Mouse (Mus musculus) large intestine, adult 2 months (tissue): ENCODE results near the gene Slc25a19. TPM values are rescaled to one million over a fixed set of nuclear protein-coding genes. Genes with fewer than 3 reads are reported as not detected.

Source experiments
- DNase-seq: peaks from one replicate; pipeline ENCODE4 v3.0.0-alpha.2; 2012; ENCODE audit warnings: low read depth, low spot score
- WGBS: fragments of 180-500 bp; shearing (Covaris S2); methylation state at CpG from one replicate; pipeline ENCODE4 v1.1.7; 2018; 5-methylcytosine and 5-hydroxymethylcytosine counted together
- polyA plus RNA-seq: library from polyadenylated mRNA; depleted of rRNA; stranded (reverse); fragments of >200 nt; gene quantifications from 2 replicates; pipeline ENCODE4 v1.2.3, GENCODE M21; 2012

The Slc25a19 gene
- polyA plus RNA-seq, 1 experiment, result 30.4 TPM

DNA sequence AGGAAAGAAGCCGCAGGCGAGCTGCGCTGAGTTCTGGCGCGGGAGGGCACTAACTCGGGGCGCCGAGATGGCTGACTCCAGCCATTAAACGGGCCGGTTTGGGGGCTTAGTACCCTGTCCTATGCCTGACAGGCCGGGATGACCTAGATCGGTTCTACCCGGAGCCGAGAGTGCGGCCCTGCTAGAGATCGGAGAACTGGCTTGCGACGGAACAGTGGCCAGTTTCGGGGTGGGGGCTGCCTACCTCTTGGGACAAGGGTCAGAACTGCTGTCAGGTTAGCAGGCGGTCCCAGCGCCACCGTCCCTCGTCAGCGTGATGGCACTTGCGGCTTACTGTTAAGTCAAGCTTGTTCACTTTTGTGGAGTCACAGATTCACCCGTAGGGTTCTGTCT, 23.8 kb downstream of the Slc25a19 start:
- under 1% methylated on average over 26 of the region's 26 CpGs for WGBS
- no peak for DNase-seq

DNA sequence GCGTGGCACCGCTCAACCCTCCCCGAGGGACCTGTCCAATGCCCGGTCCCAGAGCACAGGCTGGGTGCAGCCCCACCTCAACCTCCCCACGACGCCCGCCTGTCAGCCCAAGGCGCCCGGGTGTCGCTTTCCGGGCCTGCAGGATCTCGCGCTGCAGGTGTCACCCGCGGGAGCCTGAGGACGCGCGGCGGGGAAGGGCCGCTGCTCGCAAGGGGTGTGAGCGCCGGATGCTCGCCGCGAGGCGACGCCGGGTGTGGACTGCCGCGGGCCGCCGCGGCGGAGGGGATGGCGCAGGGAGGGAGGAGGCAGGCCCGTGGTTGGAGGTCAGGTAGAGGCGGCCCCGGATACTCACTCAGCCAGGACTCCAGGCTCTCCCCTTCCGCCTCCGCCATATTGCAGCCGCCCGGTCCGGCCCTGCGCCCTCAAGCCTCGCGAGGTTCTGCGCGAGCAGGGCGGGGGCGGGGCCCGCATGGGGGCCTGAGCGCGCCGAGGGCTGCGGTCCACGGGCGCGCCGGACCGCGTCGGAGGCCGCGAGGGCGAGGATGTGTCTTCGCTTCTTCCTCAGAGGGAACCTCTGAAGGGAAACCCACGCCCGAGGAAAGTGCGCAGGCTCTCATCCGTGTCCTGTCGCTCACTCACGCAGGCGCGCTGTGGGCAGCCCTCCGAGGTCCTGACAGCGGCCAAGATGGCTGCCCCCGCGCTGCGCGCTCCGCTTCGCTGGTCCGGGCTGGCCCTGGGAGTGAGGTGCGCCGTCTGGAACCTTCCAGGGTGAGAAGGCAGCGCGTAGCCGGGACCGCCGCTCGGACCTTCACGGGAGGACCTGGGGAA, 24.4 kb downstream of the Slc25a19 start, which contains the start of the genes Mrps7 and Gga3:
Gene Mrps7 (plus strand): TSS at position 450 of the 828 bp plus-strand sequence.
Gene Gga3 (minus strand): TSS at position 576 of the 828 bp plus-strand sequence.
- WGBS, result under 1% methylated on average over 93 of the region's 93 CpGs

GRCm38 (mm10) chr11:115603128-115603475, 25.0 kb downstream of the Slc25a19 start:
- no peak for DNase-seq
- WGBS, result 2% methylated on average over 15 of the region's 15 CpGs

More for the DNA sequence above, 24.4 kb downstream of the Slc25a19 start, which contains the start of the genes Mrps7 and Gga3:
- DNase-seq, result peak; percentile 78

GRCm38 (mm10) chr11:115601174-115601573, 26.9 kb downstream of the Slc25a19 start:
- WGBS, result 82% methylated on average over 4 of the region's 4 CpGs
- no peak for DNase-seq

DNA sequence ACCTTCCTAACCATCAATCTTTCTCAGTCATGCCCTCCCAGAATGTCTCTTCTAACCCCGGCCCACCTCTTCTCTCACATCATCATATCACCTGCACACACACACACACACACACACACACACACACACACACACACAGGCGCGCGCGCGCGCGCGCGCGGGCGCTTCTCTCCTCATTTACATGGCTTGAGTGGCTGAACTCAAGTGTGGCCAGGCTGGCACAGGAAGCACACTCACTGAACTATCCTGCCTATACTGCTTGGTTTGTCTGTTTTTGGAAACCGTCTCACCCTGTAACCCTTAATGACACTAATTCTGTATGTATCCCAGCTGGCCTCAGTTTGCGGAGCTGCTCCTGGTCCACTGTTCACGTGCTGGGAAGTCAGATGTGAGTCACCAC, 27.4 kb downstream of the Slc25a19 start:
- WGBS, result 94% methylated on average over 15 of the region's 15 CpGs
- no peak for DNase-seq

DNA sequence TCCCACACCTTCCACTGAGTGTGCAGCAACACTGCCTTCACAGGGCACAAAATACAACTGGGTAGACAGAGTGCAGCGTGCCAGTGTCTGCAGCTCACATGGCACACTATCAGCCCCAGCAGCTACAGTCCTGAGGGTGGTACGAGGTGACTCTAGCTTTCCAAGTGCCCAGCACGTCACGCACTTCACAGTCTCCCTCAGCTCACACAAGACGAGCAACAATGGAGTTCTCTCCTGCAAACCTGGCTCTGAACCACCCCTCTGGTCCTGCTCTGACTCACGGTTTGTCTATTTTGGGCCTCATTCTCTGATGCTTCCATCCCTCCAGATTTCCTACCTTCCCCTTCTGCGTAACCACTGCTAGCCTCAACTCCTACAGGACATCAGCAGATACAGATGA, 28.4 kb downstream of the Slc25a19 start:
- DNase-seq, result no peak
- 94% methylated on average over 7 of the region's 7 CpGs for WGBS

DNA sequence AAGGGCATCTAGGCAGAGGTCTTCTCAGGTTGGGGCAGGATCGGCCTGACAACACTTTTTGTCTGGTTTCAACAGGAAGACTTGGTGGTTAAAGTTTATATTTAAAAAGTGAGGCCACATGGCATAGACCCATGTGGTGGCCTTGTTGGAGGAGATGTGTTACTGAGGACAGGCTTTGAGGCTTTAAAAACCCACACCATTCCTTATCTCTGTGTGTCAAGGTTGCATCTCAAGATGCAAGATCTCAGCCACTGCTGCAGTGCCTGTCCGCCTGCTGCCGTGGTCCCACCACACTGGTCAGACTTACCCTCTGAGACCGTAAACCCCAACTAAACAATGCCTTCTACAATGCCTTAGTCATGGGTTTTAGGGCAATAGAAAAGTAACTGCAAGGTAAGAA, 29.8 kb downstream of the Slc25a19 start:
- 92% methylated on average over 4 of the region's 4 CpGs for WGBS
- DNase-seq, result no peak

GRCm38 (mm10) chr11:115595209-115595608, 32.9 kb downstream of the Slc25a19 start:
- WGBS, result 95% methylated on average over 3 of the region's 3 CpGs

GRCm38 (mm10) chr11:115590526-115591075, 37.5 kb downstream of the Slc25a19 start:
- no peak for DNase-seq
- WGBS, result 79% methylated on average over 2 of the region's 2 CpGs

More at GRCm38 (mm10) chr11:115595209-115595608, 32.9 kb downstream of the Slc25a19 start:
- no peak for DNase-seq

- 87% methylated on average over 9 of the region's 9 CpGs for WGBS
- no peak for DNase-seq
Observed at GRCm38 (mm10) chr11:115587984-115588383, 40.1 kb downstream of the Slc25a19 start.

- 90% methylated on average over 9 of the region's 9 CpGs for WGBS
Observed at GRCm38 (mm10) chr11:115586403-115586802, 41.7 kb downstream of the Slc25a19 start.

GRCm38 (mm10) chr11:115585573-115586100, 42.5 kb downstream of the Slc25a19 start:
- 41% methylated on average over 7 of the region's 7 CpGs for WGBS

More at GRCm38 (mm10) chr11:115586403-115586802, 41.7 kb downstream of the Slc25a19 start:
- DNase-seq, result no peak

DNA sequence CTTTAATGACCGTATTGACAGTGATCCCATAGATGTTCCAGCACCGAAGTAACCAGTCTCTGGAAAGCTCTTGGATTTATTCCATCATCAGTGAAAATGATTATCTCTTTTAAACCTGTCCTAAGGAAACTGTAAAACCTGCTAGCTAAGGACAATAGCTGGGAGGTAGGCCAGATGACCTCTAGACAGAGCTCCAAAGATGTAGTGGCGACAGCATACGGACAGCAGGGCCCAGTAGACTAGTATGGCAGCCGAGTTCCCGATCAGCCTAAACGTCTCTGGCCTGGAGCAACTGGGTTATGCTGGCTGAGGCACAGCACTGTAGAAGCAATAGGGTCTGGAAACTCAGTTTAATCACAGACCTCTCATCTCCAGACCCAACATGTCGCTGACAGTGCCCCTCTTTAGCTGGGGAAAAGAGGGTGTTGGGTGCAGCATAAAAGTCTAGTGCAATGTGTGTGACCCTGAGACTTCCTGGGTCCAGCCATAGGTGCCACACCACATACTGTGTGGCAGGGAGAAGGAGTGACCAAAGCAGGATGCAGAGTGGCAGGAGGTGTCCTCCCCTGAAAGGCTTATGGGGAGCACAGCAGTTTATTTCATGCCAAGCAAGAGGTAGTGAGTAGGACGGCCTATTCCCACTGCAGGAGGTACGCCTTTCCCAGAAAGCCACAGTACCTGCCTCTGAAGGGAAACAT, 43.6 kb downstream of the Slc25a19 start:
- no peak for DNase-seq
- 89% methylated on average over 10 of the region's 10 CpGs for WGBS

More at GRCm38 (mm10) chr11:115585573-115586100, 42.5 kb downstream of the Slc25a19 start:
- no peak for DNase-seq

DNA sequence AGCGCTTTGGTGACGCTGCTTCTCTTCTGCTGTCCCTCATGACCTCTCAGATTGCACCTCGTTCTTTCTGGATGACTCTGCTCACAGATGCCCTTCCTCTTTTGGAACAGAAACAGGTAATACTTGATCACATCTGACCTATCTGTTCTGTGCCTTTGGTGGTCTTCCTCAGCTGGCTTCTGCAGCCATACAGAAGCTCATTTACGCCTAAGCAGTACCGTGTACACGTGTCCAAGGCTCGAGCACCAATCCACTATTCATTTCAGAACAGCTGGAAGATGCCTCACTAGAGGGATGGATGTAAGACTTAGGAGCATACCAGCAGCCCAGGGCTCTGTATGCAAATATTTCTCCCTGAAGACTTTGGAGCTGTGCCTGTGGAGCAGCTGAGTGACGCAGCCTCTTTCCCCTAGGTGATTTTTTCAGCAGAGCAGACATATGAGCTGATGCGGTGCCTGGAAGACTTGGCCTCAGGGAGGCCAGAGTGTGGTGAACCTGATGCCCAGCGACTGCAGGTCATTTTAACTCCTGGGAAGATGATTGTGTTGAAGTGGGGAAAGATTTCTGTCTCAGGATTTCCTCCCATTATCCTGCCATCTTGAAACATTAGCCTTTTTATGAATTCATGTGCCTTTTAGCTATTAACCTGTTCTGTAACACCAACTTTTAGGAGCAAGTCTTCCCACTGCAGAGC, 45.0 kb downstream of the Slc25a19 start:
- no peak for DNase-seq
- 72% methylated on average over 10 of the region's 10 CpGs for WGBS

DNA sequence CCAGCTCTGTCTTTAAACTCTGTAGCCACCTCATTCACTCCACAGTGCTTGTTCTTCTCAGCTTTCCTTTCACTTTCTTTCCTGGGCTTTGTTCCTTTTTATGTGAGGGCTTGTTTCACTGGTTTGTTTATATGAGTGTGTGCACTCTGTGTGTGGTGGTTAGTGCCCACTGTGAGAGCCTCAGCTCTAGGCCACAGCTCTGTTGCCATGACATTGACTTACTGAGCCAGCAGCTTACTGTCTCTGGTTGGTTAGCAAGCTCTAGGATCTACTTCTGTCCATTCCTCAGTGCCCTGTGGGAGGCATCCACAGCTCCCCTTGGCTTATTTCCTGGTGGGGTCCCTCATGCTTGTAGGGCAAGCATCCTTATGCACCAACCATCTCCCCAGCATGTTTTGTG, 49.0 kb downstream of the Slc25a19 start:
- DNase-seq, result no peak

GRCm38 (mm10) chr11:115564961-115565360, 63.1 kb downstream of the Slc25a19 start:
- WGBS, result 8% methylated on average over 7 of the region's 7 CpGs

More at GRCm38 (mm10) chr11:115564961-115565360, 63.1 kb downstream of the Slc25a19 start:
- DNase-seq, result no peak
